Mouse (Mus musculus) cerebellum, postnatal 4 days (tissue): ENCODE data around the gene Brd3.

Experiments used
- DNase-seq, 2 experiments: peaks; one replicate each; pipeline ENCODE4 v3.0.0; 2022; ENCODE audit warnings: low spot score in 2 of 2, mixed read lengths in 1 of 2

Gene Brd3

GRCm38 (mm10) chr2:27470535-27470934, 36.9 kb downstream of the Brd3 start:
- DNase-seq, result no peak

- DNase-seq, result no peak
Measured at GRCm38 (mm10) chr2:27469991-27470355, 37.5 kb downstream of the Brd3 start.

DNA sequence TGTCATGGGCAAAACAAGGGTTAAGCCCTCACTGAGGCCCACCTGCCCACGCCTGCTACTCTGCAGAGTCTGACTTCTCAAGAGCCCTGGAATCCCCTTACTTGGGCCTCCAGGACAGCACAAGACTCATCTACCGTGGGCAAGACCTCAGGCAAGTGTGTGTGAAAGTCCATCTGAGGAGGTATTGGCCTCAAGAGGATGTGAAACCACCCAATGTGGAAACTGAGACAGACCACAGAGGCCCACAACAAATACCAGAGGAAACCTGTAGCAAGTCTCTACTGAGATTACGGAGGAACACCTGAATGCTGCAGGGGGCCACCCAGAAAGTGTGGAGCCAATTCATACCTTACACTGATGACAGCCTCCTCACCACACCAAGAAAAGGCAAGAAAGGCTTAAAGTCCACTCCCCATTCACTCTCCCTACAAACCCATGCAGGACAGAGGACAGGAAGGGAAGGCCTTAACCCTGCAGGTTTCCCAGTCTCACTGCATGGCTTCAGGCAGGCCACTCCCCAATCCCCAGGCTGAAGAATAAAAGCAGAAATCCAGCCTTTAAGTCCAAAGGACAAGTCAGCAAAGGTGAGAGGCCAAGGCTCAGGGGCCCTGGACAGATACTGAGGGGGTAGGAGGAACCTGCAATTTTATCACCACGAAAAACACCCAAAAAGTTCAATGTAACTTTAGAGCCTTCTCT, 38.0 kb downstream of the Brd3 start:
- no peak for DNase-seq

DNA sequence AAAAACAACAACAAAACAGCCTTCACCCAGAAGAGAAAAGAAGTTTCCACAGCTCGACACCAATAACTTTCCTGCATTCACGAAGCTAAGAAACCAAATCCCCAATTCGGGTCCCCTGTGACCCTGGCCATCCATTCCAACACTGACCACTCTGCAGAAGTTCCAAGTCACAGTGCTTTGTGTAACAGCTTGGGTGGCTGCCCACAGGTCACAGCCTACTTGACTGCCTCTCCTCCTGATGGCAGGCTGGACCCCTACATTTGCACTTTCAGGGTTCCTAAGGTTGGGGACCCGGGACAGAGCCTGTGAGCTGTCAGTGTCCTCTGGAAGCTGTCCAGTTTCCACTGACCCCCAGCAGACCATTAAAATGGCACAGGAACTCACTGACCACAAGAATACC, 44.6 kb downstream of the Brd3 start:
- DNase-seq, result no peak

DNA sequence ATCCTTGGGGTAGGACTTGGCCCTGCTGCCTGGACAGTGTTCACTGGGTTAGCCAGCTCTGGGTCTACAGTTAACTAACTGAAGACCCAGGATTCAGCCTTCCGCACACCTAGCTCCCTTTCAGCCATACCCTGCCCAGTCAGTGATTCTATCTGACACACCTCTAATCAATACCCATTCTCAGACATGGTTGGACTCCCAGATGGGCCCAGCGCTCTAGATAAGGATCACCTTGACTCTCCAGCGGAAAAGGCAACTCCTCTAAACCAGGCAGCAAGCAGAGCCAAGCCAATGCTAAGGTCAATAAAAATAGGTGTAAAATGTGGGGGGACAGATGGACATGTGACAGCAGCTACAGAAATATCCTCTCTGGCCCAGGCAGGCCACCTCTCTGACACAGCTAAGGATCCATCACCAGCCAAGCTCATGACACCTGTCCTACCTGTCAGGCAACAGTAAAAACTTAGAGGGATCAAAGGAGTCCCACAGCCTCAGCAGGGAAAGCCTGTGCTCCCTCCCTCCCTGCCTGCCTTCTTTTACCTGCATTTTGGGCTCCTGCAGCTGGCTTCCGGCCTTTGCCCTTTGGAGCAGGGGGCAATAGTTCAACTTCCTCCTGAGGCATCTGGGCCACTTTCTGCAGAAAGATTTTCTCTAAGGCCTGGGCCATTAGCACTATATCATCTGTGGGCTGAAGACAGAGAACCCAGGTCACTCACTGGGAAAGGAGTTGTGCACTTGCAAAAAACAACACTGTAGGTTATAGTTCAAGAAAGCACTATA, 45.4 kb downstream of the Brd3 start:
- no peak for DNase-seq

- DNase-seq, result no peak
Measured at GRCm38 (mm10) chr2:27460651-27461050, 46.8 kb downstream of the Brd3 start.

- DNase-seq, result no peak
Measured at GRCm38 (mm10) chr2:27460163-27460562, 47.3 kb downstream of the Brd3 start.

GRCm38 (mm10) chr2:27459735-27460134, 47.7 kb downstream of the Brd3 start:
- no peak for DNase-seq

- no peak for DNase-seq
Measured at GRCm38 (mm10) chr2:27450226-27450625, 57.2 kb downstream of the Brd3 start.

DNA sequence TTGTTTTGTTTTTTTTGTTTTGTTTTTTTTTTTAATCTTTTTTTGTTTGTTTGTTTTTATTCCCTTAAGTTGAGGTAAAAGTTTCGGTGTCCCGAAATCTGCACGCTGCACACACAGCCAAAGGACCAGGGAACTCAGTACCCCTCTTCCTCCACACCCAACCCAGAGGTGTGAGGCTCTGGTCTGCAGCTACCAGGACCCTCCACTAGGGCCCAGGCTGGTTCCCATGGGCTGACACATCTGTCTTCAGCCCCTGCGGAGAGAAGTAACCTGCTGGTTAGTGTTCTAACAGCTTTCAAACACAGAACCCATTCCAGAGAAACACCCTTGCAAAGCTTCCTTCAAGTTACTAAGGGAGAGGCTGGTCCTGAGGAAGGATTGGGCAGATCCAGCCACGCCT, 59.7 kb downstream of the Brd3 start:
- DNase-seq, result no peak

DNA sequence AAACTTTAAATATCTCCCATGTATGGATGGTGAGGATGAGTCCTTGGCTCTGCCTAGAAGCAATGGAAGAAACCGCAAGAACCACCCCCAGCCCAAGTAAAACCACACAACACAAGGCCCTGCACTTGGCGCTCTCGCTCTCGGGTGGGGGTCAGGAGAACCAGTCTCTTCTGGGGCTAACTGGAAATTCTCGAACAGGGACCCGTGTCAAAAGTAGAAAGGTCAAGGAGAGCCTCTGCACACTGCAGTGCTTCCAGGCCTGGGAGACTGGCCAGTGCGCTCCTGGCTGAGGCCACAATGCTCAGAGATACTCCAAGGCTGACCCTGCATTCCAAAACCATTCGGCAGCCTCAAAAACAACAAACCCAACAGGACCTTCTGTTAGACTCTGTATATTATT, 60.6 kb downstream of the Brd3 start:
- no peak for DNase-seq

GRCm38 (mm10) chr2:27445910-27446309, 61.6 kb downstream of the Brd3 start:
- no peak for DNase-seq

DNA sequence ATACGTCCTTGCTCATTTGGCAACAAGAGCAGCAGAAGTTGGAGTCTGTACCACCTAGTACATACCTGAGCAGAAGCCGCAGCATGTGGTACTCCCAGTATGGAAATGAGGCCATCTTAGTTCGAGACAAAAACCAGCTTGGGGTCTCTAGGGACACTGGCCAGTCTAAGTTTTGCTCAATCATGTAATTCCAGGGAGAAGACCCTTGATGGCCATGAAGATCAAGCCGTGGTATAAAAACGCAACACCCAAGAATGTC, 64.1 kb downstream of the Brd3 start:
- no peak for DNase-seq

- DNase-seq, result no peak
Measured at GRCm38 (mm10) chr2:27442708-27443449, 64.6 kb downstream of the Brd3 start.

GRCm38 (mm10) chr2:27441767-27442707, 65.4 kb downstream of the Brd3 start, which contains the start of gene Brd3os:
Gene Brd3os, plus strand, starts transcription at chr2:27442324.
- DNase-seq, result peak; percentile 82 to 94

- no peak for DNase-seq
Measured at GRCm38 (mm10) chr2:27438281-27438680, 69.2 kb downstream of the Brd3 start.

DNA sequence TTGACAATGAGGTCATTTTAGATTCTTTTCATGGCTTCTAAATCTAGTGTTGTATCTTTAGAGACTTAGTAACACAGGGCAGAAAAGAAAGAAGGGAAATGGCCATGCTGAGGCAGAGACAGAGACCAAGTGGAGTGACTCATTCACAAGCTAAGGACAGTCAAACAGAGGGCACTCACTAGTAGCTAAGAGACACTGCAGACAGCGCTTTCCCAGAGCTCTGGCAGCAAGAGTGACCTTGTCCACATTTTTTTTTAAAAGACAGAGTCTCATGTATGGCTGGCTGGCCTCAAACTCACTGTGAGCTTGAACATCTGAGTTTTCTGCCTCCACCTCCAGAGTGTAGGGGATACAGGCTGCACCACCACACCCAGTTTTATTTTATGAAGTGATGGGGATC, 69.6 kb downstream of the Brd3 start:
- no peak for DNase-seq

GRCm38 (mm10) chr2:27432599-27432998, 74.9 kb downstream of the Brd3 start:
- DNase-seq, result no peak

DNA sequence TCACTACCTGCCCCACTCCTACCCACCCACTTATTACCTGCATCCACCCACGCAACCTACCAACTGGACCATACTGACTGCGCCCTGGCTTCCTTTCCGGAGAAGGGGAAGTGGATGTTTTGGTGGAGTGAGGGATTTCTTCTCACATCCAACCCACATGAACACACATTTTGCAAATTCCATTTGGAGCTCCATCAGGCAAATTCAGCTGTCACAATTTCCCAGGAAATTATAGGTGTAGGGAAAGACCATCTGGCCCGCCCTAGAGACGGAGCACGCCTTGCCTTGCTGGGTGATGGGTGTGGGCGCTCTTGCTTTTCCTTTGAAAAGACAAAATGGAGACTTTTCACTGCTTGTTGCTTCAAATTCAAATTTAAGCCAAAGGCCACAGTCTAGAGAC, 76.8 kb downstream of the Brd3 start:
- no peak for DNase-seq

DNA sequence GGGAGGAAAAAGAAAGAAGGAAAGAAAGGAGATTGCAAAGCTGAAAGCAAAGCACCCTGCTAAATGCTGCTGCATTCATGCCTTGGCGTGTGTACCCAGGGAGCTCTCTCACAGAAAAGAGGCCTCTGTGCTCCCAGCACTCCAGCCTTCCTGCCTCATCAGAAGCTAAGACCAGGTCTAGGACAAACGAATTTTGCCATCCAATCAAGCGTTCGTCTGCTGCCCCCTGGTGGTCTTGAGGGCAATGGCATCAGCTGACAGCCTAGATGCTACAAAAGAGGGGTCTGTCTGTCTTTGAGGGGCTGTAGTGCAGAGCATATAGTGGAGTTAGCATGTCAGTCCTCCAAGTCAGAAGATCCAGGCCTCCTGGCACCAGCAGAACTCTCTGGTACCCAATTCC, 79.4 kb downstream of the Brd3 start:
- peak; percentile 89 to 93 for DNase-seq

DNA sequence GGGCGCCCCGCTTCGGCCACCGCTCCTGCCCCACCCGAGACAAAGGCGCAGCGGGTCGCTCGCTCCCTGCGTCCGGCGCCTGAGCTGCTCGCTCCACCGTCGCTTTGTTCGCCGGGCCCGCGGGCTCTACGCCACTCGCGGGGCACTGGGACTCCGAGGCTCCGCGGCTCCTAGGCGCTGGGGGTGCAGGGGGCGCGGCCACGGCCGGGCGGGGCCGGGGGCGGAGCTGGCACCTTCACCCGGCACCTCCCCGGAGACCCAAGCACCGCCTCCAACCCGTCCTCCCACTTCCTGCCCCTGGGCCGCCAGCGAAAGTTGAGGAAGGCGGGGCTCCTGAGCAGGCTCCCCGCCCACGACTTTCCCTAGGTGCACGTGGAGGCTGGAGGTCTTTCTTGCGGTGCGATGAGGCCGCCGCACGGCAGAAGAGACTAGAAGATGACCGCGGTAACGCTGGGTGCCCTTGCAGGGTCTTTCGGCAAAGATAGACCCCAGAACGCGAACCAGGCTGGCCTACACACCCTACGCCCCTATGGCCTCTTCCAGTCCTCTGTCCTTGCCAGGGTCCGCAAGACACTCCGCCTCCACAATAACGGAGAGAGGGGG, 80.5 kb downstream of the Brd3 start, which contains the start of gene Vav2:
Gene Vav2 (minus strand): TSS at position 179 of the 603 bp plus-strand sequence.
- DNase-seq, result peak; percentile 59 to 79
